Mouse (Mus musculus) inflammation-experienced regulatory T-cells, adult 6 months (primary cell): Measurements from ENCODE around the gene Aunip. TPM values are rescaled to one million over a fixed set of nuclear protein-coding genes. Genes with fewer than 3 reads are reported as not detected.

Experiments used
- ATAC-seq: one replicate; pipeline ENCODE4 v1.8.0; 2017
- polyA plus RNA-seq, 3 experiments: library from polyadenylated mRNA; unstranded; fragments of 100-300 nt; shearing (Covaris generic); gene quantifications; one replicate each; pipeline ENCODE4 v1.2.1; 2017

Aunip gene
- polyA plus RNA-seq, 3 experiments from 2014 or later, result 0.44 to 7.2 (median 0.94) TPM

GRCm38 (mm10) chr4:134555956-134556580 lies 45.3 kb downstream of the Aunip start:
- ATAC-seq, result no peak

- ATAC-seq, result no peak
These were observed 46.9 kb downstream of the Aunip start for GRCm38 (mm10) chr4:134557626-134558249.

DNA sequence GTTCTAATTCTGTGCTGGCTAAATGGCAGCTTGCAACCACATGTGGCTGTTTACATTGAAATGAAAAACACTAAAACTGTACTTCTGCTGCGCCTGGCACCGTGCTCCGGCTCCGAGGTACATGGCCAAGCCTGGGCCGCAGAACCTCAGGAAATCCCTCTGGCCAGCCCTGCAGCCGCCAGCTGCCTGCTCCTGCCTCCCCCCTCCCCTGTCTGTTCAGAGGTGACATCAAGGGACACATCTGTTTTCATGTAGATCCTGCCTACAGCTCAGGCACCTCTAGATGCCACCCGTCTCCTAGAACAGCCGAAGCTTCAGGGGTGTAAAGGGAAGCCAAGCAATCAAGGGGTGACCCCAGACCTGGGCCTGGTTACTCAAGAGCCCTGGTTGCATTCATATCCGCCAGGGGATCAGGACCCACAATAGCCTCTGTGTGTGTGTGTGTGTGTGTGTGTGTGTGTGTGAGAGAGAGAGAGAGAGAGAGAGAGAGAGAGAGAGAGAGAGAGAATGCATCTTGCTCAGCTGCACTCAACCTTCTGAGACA lies 47.8 kb downstream of the Aunip start:
- ATAC-seq, result no peak

DNA sequence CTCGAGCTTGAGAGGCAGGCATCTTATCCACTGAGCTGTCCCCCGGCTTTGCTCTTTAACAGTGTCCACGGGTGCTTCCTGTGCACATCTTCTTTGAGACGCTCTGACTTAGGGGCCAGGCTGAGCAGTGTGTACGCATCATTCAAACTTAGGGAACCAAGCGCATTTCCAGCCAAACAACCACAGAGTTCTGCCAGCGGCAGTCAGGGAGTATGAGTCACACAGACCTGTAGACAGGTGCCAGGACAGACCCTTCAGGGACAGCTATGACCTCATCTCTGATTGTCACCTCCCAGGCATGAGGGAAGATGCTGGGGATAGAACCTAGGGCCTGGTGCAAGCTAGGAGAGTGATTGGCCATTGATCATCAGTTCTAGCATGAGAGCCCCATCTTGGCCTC lies 48.4 kb downstream of the Aunip start:
- ATAC-seq, result no peak

- ATAC-seq, result no peak
These were observed 49.9 kb downstream of the Aunip start for GRCm38 (mm10) chr4:134560699-134561098.

GRCm38 (mm10) chr4:134562014-134562413 lies 51.2 kb downstream of the Aunip start:
- no peak for ATAC-seq

GRCm38 (mm10) chr4:134563624-134564023 lies 52.8 kb downstream of the Aunip start:
- no peak for ATAC-seq

GRCm38 (mm10) chr4:134564093-134564492 lies 53.3 kb downstream of the Aunip start:
- ATAC-seq, result no peak

GRCm38 (mm10) chr4:134567377-134568226 lies 56.8 kb downstream of the Aunip start:
- ATAC-seq, result no peak

DNA sequence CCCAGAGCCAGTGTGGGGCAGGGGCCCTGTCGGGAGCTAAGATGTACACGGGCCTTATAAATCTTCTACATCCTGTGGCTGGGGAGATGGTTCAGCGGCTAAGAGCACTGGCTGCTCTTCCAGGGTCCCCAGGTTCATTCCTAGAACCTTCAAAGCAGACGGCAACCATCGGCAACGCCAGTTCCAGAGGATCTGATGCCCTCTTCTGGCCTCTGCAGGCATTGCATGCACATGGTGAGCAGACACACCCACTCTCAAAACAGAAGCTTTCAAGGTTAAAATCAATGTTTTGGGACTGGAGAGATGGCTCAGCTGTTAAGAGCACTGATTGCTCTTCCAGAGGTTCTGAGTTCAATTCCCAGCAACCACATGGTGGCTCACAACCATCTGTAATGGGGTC lies 58.4 kb downstream of the Aunip start:
- no peak for ATAC-seq

GRCm38 (mm10) chr4:134569831-134570230 lies 59.0 kb downstream of the Aunip start:
- no peak for ATAC-seq

DNA sequence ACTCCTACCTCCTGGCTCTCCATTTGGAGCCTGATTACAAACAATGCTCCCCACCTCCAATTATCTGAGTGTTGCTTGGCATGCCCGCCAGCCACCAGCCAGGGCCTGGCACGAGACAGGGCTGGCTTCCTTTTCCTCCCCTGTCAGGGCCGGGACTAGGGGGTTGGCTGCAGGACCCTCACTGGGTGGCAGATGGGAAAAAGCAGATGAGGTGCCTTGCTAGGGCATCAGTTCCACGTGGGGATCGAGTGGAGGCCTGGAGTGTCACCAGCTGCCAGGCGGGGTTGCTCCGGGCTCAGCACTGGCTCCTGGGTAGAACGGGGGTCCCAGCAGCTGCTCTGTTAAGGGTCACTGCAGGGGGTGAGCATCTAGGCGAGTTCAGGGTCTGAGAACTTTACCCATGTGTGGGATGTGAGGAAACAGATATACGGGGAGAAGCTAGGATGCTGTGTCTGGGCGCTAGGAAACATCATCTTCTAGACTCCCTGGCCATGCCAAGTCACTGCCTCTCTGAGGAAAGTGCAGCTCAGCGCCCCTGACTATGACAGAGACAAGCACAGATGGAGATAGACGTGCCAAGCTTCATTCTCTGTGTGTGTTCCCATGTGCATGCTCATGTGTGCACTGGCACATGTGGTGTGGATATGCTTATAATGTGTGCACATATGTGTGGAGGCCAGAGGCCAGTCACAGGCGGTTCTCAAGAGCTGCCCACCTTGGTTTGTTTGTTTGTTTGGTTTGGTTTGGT lies 60.1 kb downstream of the Aunip start:
- ATAC-seq, result no peak

DNA sequence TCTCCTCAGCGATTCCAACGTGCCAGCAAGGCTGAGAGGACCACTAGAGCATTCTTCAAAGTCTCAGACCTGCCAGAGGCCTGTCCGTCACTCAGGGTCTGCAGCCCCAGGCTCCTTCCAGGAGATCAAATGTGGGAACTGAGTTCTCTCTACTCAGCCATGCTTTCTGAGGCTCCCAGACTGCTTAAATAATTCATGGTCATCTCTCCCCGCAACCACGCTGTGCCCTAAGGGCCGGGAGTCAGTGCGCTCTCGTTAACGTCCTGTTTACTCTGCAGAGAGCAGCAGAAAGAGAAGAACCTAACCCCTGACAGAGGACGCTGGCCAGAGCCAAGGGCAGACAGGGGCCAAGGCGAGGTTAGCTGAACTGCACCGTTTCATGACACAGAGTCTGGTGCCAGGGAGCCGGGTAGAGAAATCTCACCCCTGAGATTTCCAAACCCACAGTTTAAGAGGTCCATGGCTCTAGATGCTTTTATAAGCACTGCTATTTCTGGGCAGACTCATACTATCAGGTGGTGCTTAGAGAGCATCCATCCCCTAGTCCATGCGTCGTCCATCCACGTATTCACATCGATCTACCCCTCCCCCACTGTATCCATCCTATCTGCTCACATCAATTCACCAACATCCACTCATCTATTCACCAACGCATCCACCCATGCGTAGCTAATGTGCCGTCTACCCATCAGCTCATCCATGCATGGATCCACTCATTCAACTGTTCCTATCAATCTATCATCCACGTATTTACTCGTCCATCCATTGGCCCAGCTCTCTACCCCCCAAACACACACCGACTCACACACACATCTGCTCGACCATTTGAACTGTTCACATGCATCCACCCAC lies 61.9 kb downstream of the Aunip start:
- ATAC-seq, result no peak

Other genes starting within 250 kb of the Aunip start
- 10 to 100 TPM; 18.5 to 26.7 (median 23.7) TPM for gene Pdik1l, start 223.1 kb upstream of the Aunip start, polyA plus RNA-seq
- not detected for gene Trim63, start 195.9 kb upstream of the Aunip start, polyA plus RNA-seq
- gene Slc30a2, start 167.8 kb upstream of the Aunip start, polyA plus RNA-seq, result under 1 TPM; 0.21 to 0.34 (median 0.29) TPM
- 1 to 10 TPM in 2 of 3 experiments, under 1 TPM in 1; 0.21 to 1.3 (median 1.0) TPM for gene Extl1, start 127.1 kb upstream of the Aunip start, polyA plus RNA-seq
- 1 to 10 TPM in 2 of 3 experiments, under 1 TPM in 1; 0.80 to 1.5 (median 1.2) TPM for gene Pafah2, start 114.7 kb upstream of the Aunip start, polyA plus RNA-seq
- 100 to 1,000 TPM in 1 of 3 experiments, 10 to 100 TPM in 2; 62.2 to 637 (median 91.9) TPM for gene Stmn1, start 42.7 kb upstream of the Aunip start, polyA plus RNA-seq
- gene Paqr7, start 14.3 kb upstream of the Aunip start, polyA plus RNA-seq, result 10 to 100 TPM; 22.5 to 35.0 (median 31.7) TPM
- gene Mtfr1l, start 24.4 kb downstream of the Aunip start, polyA plus RNA-seq, result 100 to 1,000 TPM in 1 of 3 experiments, 10 to 100 TPM in 2; 64.7 to 110 (median 89.2) TPM
- gene Selenon, start 41.2 kb downstream of the Aunip start, polyA plus RNA-seq, result under 1 TPM; 0.44 to 0.63 (median 0.63) TPM
- gene Man1c1, start 193.3 kb downstream of the Aunip start, polyA plus RNA-seq, result 1 to 10 TPM in 2 of 3 experiments, under 1 TPM in 1; 0.90 to 1.9 (median 1.1) TPM